Mouse (Mus musculus): ENCODE data around the gene Txn1.

DNA sequence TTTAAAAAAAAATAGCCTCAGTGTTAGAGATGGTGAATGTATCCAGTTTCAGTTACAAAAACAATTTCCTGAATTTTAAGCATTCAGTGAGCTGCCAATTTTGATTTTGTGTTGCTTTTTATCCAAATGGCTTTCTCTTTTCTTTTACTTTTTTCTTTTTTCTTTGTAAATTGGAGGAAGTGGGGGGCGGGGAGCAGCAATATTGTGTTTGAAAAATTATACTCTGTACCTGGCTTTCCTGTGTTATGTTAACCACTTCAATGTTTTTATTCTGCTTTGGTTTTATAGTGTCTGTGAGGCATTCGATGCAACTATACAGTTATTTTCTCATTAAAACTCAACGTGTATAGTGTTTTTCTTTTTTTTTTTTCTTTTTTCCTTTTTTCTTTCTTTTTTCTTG lies 59.6 kb downstream of the Txn1 start:
- TF ChIP-seq POLR2A (IDR thresholded peaks at IDR 0.05; ENCODE audit: extremely low read depth, insufficient read depth, low read length) (no peak), CTCF (IDR thresholded peaks at IDR 0.05; ENCODE audit: extremely low read depth, insufficient read depth, low read length) (no peak)
